Mouse (Mus musculus): ENCODE measurements at regions not wholly inside any gene's neighbourhood (a gene's known extent, or its start where the extent isn't known, plus 50 kb on each side); places are given as distances from the start of the nearest gene placed in this dataset.

- TF ChIP-seq CTCF (IDR thresholded peaks at IDR 0.05; ENCODE audit: insufficient read depth, low read length) (no peak), POLR2A (IDR thresholded peaks at IDR 0.05; ENCODE audit: borderline replicate concordance, extremely low read depth, low read depth, low read length) (no peak)
Measured at GRCm38 (mm10) chr7:111305196-111305595, 222.4 kb upstream of the Eif4g2 start.
